Mouse (Mus musculus) midbrain, embryonic 11.5 days (tissue): ENCODE results near the gene Mtch1. TPM values are rescaled to one million over a fixed set of nuclear protein-coding genes. Genes with fewer than 3 reads are reported as not detected.

Source experiments
- ATAC-seq: fragments of 200-750 bp; cut with Nextera tagmentation; 2 replicates; pipeline ENCODE4 v1.8.0; 2017; ENCODE audit warnings: moderate TSS enrichment, moderate library complexity; ENCODE audit not compliant: low FRiP score
- DNase-seq: peaks from one replicate; pipeline ENCODE4 v3.0.0; 2015; ENCODE audit warnings: low spot score; ENCODE audit errors: missing footprints
- H3K27ac ChIP-seq: fragments of 300-500 bp; sonication (generic); 2 replicates; pipeline ENCODE4 v1.5.1; 2014; ENCODE audit warnings: low read depth, low read length
- H3K27me3 ChIP-seq: fragments of 300-500 bp; sonication (generic); 2 replicates; pipeline ENCODE4 v1.6.1; 2014; ENCODE audit warnings: mild to moderate bottlenecking, low read length, moderate library complexity, mixed read lengths; ENCODE audit not compliant: control insufficient read depth, insufficient read depth
- H3K36me3 ChIP-seq: fragments of 300-500 bp; sonication (generic); 2 replicates; pipeline ENCODE4 v1.6.1; 2014; ENCODE audit warnings: mild to moderate bottlenecking, low read length, moderate library complexity, mixed read lengths; ENCODE audit not compliant: control insufficient read depth, insufficient read depth
- H3K4me1 ChIP-seq: fragments of 300-500 bp; sonication (generic); 2 replicates; pipeline ENCODE4 v1.6.1; 2014; ENCODE audit warnings: low read length; ENCODE audit not compliant: control insufficient read depth, insufficient read depth
- H3K4me2 ChIP-seq: fragments of 300-500 bp; sonication (generic); 2 replicates; pipeline ENCODE4 v1.6.1; 2014; ENCODE audit warnings: mild to moderate bottlenecking, moderate library complexity
- H3K4me3 ChIP-seq: fragments of 300-500 bp; sonication (generic); 2 replicates; pipeline ENCODE4 v1.5.1; 2014; ENCODE audit warnings: low read depth, low read length
- H3K9ac ChIP-seq: fragments of 300-500 bp; sonication (generic); 2 replicates; pipeline ENCODE4 v1.6.1; 2014; ENCODE audit warnings: low read length
- H3K9me3 ChIP-seq: fragments of 300-500 bp; sonication (generic); 2 replicates; pipeline ENCODE4 v1.6.1; 2016; ENCODE audit warnings: low read length; ENCODE audit not compliant: control insufficient read depth
- WGBS: fragments of 180-500 bp; shearing (Covaris S2); extraction: QIAGEN DNeasy Blood & Tissue Kit; methylation state at CpG from one replicate; pipeline ENCODE4 v1.1.7; 2014; 5-methylcytosine and 5-hydroxymethylcytosine counted together
- polyA plus RNA-seq: library from polyadenylated mRNA; unstranded; fragments of >200 nt; fragmentation: Nextera tagmentation; extraction: Ambion mirVana; gene quantifications from 2 replicates; pipeline ENCODE4 v1.2.1, GENCODE M21; 2014

Mtch1 gene
- polyA plus RNA-seq, 1 experiment from 2014 or later, result 375 TPM

DNA sequence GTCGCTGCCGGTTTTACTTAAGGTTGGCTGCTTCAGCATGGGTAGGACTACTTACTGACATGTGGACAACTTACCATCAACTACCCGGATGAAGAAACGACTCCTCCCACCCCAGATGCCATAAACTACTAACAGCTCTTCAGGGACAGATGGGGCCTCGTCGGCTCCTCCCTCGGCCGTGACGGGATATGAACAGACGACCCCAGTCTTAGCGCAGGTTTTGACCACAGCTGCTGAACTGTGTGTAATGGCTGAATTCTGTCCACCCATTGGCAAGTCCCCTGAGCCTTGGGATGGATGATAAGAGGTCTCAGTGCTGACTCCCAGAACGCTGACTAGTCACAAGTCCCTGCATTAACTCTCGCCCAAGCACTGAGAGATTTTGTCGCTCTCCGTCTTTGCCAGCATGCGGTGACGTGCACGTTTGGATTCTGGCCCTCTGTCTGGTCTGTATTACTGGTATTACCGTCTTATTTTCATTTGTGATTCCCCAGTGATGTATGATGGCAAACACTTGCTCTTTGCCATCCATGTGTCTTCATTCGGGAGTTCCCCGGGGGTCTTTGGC lies 37.6 kb downstream of the Mtch1 start:
- Histone ChIP-seq H3K4me2 (no peak overlapping the region), H3K4me1 (no peaks in the 10 kb centered on the region), H3K9me3 (no peaks in the 10 kb centered on the region; the same call in 1 of the 2 replicates), H3K36me3 (no peaks in the 10 kb centered on the region), H3K27ac (no peak overlapping the region), H3K9ac (no peak overlapping the region), H3K27me3 (no peaks in the 10 kb centered on the region), H3K4me3 (no peak overlapping the region)
- DNase-seq, result no peak
- no peak for ATAC-seq
- WGBS, result 86% methylated on average over 21 of the region's 21 CpGs

DNA sequence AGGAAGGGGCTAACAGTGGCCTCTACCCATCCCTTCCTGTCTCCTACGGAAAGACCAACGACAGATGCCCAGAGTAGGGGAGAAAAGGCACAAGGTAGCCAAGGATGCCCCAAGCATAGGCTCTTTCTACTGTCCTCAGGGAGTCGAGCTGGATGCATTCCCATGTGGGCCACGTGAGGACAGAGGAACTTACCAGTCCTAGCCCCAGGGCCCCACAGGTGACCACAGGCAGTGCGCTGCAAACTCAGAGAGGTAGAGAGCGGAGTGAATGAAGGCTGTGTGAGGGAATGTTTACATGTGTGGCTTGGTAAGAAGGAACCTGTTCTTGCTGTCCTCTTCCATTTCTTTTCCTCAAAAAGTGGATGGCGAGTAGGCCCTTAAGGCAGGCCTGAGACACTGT lies 41.9 kb downstream of the Mtch1 start:
- WGBS, result 61% methylated on average over 7 of the region's 7 CpGs
- H3K9me3 ChIP-seq, result no peaks in the 10 kb centered on the region
- H3K4me3 ChIP-seq, result no peak overlapping the region
- H3K36me3 ChIP-seq, result peaks cover 11% of the 10 kb centered on the region; the same call in 1 of the 2 replicates
- H3K4me2 ChIP-seq, result no peak overlapping the region
- no peak for ATAC-seq
- H3K9ac ChIP-seq, result no peak overlapping the region
- no peaks in the 10 kb centered on the region for H3K27me3 ChIP-seq
- no peak for DNase-seq
- H3K4me1 ChIP-seq, result no peaks in the 10 kb centered on the region
- no peak overlapping the region for H3K27ac ChIP-seq

- ATAC-seq (no peak), DNase-seq (no peak)
- Histone ChIP-seq H3K4me3 (no peak overlapping the region), H3K9ac (no peak overlapping the region), H3K27ac (no peak overlapping the region), H3K27me3 (no peaks in the 10 kb centered on the region), H3K9me3 (no peaks in the 10 kb centered on the region), H3K4me2 (no peak overlapping the region), H3K4me1 (no peaks in the 10 kb centered on the region), H3K36me3 (peaks cover 14% of the 10 kb centered on the region; the same call in 1 of the 2 replicates)
- 31% methylated on average over 15 of the region's 15 CpGs for WGBS
These were observed 42.5 kb downstream of the Mtch1 start for GRCm38 (mm10) chr17:29305058-29305806.

- Histone ChIP-seq H3K4me1 (no peaks in the 10 kb centered on the region), H3K4me2 (no peak overlapping the region), H3K9me3 (no peaks in the 10 kb centered on the region), H3K9ac (no peak overlapping the region), H3K4me3 (no peak overlapping the region), H3K27ac (no peak overlapping the region), H3K36me3 (peaks cover 20% of the 10 kb centered on the region; the same call in 1 of the 2 replicates), H3K27me3 (no peaks in the 10 kb centered on the region)
- DNase-seq (no peak), ATAC-seq (no peak)
- WGBS, result 71% methylated on average over 13 of the region's 13 CpGs
These were observed 43.2 kb downstream of the Mtch1 start for GRCm38 (mm10) chr17:29304376-29305057.

DNA sequence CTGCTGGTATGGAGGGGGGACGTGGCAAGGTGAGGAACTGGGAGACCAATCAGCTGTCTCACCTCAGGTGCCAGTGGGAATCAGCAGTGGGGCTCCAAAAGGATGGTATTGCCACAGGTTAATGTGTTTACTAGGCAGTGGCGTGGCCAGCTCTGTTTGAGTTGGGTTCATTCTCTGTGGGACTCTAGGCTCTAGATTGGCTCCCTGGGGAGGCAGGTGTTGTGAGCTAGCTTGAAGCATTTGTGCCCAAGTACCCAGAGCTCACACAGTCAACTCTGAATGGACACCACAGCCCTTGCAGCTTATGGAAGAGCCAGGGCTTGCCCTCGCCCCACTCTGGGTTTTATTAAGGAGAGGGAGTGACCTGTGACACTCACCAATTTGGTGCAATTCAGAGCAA lies 43.9 kb downstream of the Mtch1 start:
- Histone ChIP-seq H3K27me3 (no peaks in the 10 kb centered on the region), H3K4me1 (no peaks in the 10 kb centered on the region), H3K4me2 (no peak overlapping the region), H3K27ac (no peak overlapping the region), H3K4me3 (no peak overlapping the region), H3K36me3 (peaks cover 22% of the 10 kb centered on the region; the same call in 1 of the 2 replicates), H3K9ac (no peak overlapping the region), H3K9me3 (no peaks in the 10 kb centered on the region)
- WGBS, result 69% methylated on average over 3 of the region's 3 CpGs
- no peak for ATAC-seq
- no peak for DNase-seq

DNA sequence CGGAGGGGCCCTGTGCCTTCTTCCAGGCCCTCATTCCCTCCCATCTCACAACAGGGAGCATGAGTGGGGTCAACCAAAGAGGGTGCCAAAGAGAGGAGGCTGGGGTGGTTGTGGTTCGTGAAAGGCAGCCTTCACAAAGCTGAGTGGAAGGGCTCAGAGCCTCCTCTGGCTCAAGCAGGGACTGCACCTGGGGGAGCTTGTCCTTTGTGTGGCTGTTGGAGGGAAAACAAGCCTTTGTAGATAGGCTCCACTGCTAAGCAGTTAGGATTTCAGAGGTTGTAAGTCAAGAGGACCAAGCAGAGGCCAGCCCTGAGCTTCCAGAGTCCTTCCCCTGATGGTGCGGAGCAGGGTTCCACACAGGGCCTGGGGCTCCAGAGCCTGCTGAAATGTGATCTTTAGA lies 44.6 kb downstream of the Mtch1 start:
- peaks cover 27% of the 10 kb centered on the region; the same call in 1 of the 2 replicates for H3K36me3 ChIP-seq
- no peak for ATAC-seq
- no peaks in the 10 kb centered on the region for H3K27me3 ChIP-seq
- no peaks in the 10 kb centered on the region for H3K4me1 ChIP-seq
- H3K4me2 ChIP-seq, result no peak overlapping the region
- no peak overlapping the region for H3K9ac ChIP-seq
- DNase-seq, result peak; percentile 85
- no peaks in the 10 kb centered on the region for H3K9me3 ChIP-seq
- no peak overlapping the region for H3K27ac ChIP-seq
- 49% methylated on average over 3 of the region's 3 CpGs for WGBS
- H3K4me3 ChIP-seq, result no peak overlapping the region

- H3K9me3 ChIP-seq, result no peaks in the 10 kb centered on the region
- no peak overlapping the region for H3K4me3 ChIP-seq
- H3K4me1 ChIP-seq, result no peaks in the 10 kb centered on the region
- no peak overlapping the region for H3K9ac ChIP-seq
- H3K27me3 ChIP-seq, result no peaks in the 10 kb centered on the region
- H3K36me3 ChIP-seq, result peaks cover 27% of the 10 kb centered on the region; the same call in 1 of the 2 replicates
- WGBS, result 81% methylated on average over 5 of the region's 5 CpGs
- no peak overlapping the region for H3K4me2 ChIP-seq
- DNase-seq (no peak), ATAC-seq (no peak)
- no peak overlapping the region for H3K27ac ChIP-seq
These were observed 45.6 kb downstream of the Mtch1 start for GRCm38 (mm10) chr17:29302149-29302548.

- no peak for DNase-seq
- Histone ChIP-seq H3K9ac (no peak overlapping the region), H3K4me3 (no peak overlapping the region), H3K27me3 (no peaks in the 10 kb centered on the region), H3K9me3 (no peaks in the 10 kb centered on the region), H3K4me1 (no peaks in the 10 kb centered on the region), H3K36me3 (peaks cover 27% of the 10 kb centered on the region; the same call in 1 of the 2 replicates), H3K27ac (no peak overlapping the region), H3K4me2 (no peak overlapping the region)
- WGBS, result 97% methylated on average over 6 of the region's 6 CpGs
- no peak for ATAC-seq
These were observed 46.3 kb downstream of the Mtch1 start for GRCm38 (mm10) chr17:29301421-29301820.

DNA sequence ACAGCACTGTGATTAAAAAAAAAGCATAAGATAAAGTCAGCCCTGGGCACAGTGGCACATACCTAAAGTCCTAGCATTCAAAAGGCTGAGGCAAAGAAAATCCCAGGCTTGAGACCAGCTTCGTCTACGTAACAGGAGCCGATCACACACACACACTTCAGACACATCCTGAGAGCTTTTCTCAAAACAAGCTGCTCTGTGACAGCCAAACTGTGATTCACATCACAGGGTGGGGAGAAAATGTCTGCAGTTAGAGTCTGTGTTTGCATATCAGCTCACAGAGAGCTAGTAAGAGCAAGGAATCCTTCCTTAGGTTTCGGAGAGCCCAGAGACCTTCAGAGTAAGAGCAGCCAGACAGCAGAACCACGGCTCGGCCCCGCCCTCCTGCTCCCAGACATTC lies 46.8 kb downstream of the Mtch1 start:
- H3K4me2 ChIP-seq, result no peak overlapping the region
- no peaks in the 10 kb centered on the region for H3K27me3 ChIP-seq
- H3K4me1 ChIP-seq, result no peaks in the 10 kb centered on the region
- DNase-seq (no peak), ATAC-seq (no peak)
- H3K4me3 ChIP-seq, result no peak overlapping the region
- H3K9me3 ChIP-seq, result no peaks in the 10 kb centered on the region
- H3K36me3 ChIP-seq, result peaks cover 27% of the 10 kb centered on the region; the same call in 1 of the 2 replicates
- H3K27ac ChIP-seq, result no peak overlapping the region
- 94% methylated on average over 7 of the region's 7 CpGs for WGBS
- no peak overlapping the region for H3K9ac ChIP-seq
